Mouse (Mus musculus) lung, embryonic 14.5 days (tissue): ENCODE measurements around the gene Zbtb38. TPM values are rescaled to one million over a fixed set of nuclear protein-coding genes. Genes with fewer than 3 reads are reported as not detected.
A peak's percentile ranks its signal among the peaks of the same experiment; 100 is the strongest.
"Not testable (repeated sequence)": the region's sequence is repeated elsewhere in the genome, so short reads cannot be mapped to it uniquely, and the experiment has no call there.

Experiments
- ATAC-seq: fragments of 200-750 bp; cut with Nextera tagmentation; 2 replicates; pipeline ENCODE4 v1.8.0; 2017; ENCODE audit warnings: mild to moderate bottlenecking, moderate TSS enrichment, moderate library complexity; ENCODE audit not compliant: insufficient read depth
- DNase-seq: peaks from one replicate; pipeline ENCODE4 v3.0.0-alpha.2; 2015
- H3K27ac ChIP-seq: fragments of 300-500 bp; sonication (generic); 2 replicates; pipeline ENCODE4 v1.5.1; 2014; ENCODE audit warnings: low read depth, mild to moderate bottlenecking, moderate library complexity
- H3K27me3 ChIP-seq: fragments of 300-500 bp; sonication (generic); 2 replicates; pipeline ENCODE4 v1.6.1; 2014; ENCODE audit warnings: low read length, control low read depth; ENCODE audit not compliant: insufficient read depth
- H3K36me3 ChIP-seq: fragments of 300-500 bp; sonication (generic); 2 replicates; pipeline ENCODE4 v1.6.1; 2014; ENCODE audit warnings: control low read depth; ENCODE audit not compliant: insufficient read depth
- H3K4me1 ChIP-seq: fragments of 300-500 bp; sonication (generic); 2 replicates; pipeline ENCODE4 v1.6.1; 2014; ENCODE audit warnings: antibody characterized with exemption, control low read depth; ENCODE audit not compliant: insufficient read depth
- H3K4me2 ChIP-seq: fragments of 300-500 bp; sonication (generic); 2 replicates; pipeline ENCODE4 v1.6.1; 2014; ENCODE audit warnings: mild to moderate bottlenecking
- H3K4me3 ChIP-seq: fragments of 300-500 bp; sonication (generic); 2 replicates; pipeline ENCODE4 v1.5.1; 2014; ENCODE audit warnings: low read depth, low read length
- H3K9ac ChIP-seq: fragments of 300-500 bp; sonication (generic); 2 replicates; pipeline ENCODE4 v1.6.1; 2014
- H3K9me3 ChIP-seq: fragments of 300-500 bp; sonication (generic); 2 replicates; pipeline ENCODE4 v1.6.1; 2016; ENCODE audit warnings: low read depth, low read length, control low read depth
- CTCF ChIP-seq: IDR thresholded peaks from 2 replicates; pipeline ENCODE4 v1.5.1; 2016; ENCODE audit warnings: antibody characterized with exemption, low read depth
- WGBS: fragments of 180-500 bp; shearing (Covaris S2); extraction: QIAGEN DNeasy Blood & Tissue Kit; methylation state at CpG from one replicate; pipeline ENCODE4 v1.1.7; 2014; 5-methylcytosine and 5-hydroxymethylcytosine counted together
- polyA plus RNA-seq: library from polyadenylated mRNA; unstranded; fragments of >200 nt; fragmentation: Nextera tagmentation; extraction: Ambion mirVana; gene quantifications from 2 replicates; pipeline ENCODE4 v1.2.1, GENCODE M21; 2014

Zbtb38 gene
- polyA plus RNA-seq, 1 experiment from 2014 or later = 24.5 TPM

GRCm38 (mm10) chr9:96688194-96688875, 64.3 kb downstream of the Zbtb38 start:
- DNase-seq (peak; percentile 77), ATAC-seq (peak; percentile 53)
- Histone ChIP-seq H3K36me3 (peaks cover 41% of the 10 kb centered on the region), H3K27ac (peak overlapping the region; percentile 85), H3K4me3 (no peak overlapping the region), H3K9me3 (no peaks in the 10 kb centered on the region), H3K9ac (no peak overlapping the region), H3K27me3 (no peaks in the 10 kb centered on the region), H3K4me2 (no peak overlapping the region), H3K4me1 (peaks cover 7% of the 10 kb centered on the region; the same call in 1 of the 2 replicates)
- no peak for TF ChIP-seq CTCF
- 34% methylated on average over 21 of the region's 21 CpGs for WGBS

GRCm38 (mm10) chr9:96687591-96688186, 64.9 kb downstream of the Zbtb38 start:
- Histone ChIP-seq H3K9ac (no peak overlapping the region), H3K4me1 (peaks cover 7% of the 10 kb centered on the region; the same call in 1 of the 2 replicates), H3K36me3 (peaks cover 38% of the 10 kb centered on the region), H3K4me2 (no peak overlapping the region), H3K4me3 (no peak overlapping the region), H3K9me3 (no peaks in the 10 kb centered on the region), H3K27ac (0 out of 2 replicates have a peak overlapping the region, but pooled peaks have one; percentile 85), H3K27me3 (no peaks in the 10 kb centered on the region)
- TF ChIP-seq CTCF = no peak
- ATAC-seq (no peak), DNase-seq (peak; percentile 51)
- 61% methylated on average over 20 of the region's 20 CpGs for WGBS

- H3K4me2 ChIP-seq = no peak overlapping the region
- peaks cover 34% of the 10 kb centered on the region for H3K36me3 ChIP-seq
- no peak overlapping the region for H3K9ac ChIP-seq
- H3K27me3 ChIP-seq = no peaks in the 10 kb centered on the region
- no peak for TF ChIP-seq CTCF
- H3K27ac ChIP-seq = no peak overlapping the region
- no peak overlapping the region for H3K4me3 ChIP-seq
- H3K9me3 ChIP-seq = no peaks in the 10 kb centered on the region
- WGBS = 86% methylated on average over 18 of the region's 18 CpGs
- ATAC-seq (no peak), DNase-seq (no peak)
- peaks cover 7% of the 10 kb centered on the region; the same call in 1 of the 2 replicates for H3K4me1 ChIP-seq
Measured at GRCm38 (mm10) chr9:96685600-96686084, 67.0 kb downstream of the Zbtb38 start.

GRCm38 (mm10) chr9:96684866-96685599, 67.6 kb downstream of the Zbtb38 start:
- Histone ChIP-seq H3K4me3 (no peak overlapping the region), H3K9me3 (no peaks in the 10 kb centered on the region), H3K9ac (no peak overlapping the region), H3K27me3 (no peaks in the 10 kb centered on the region), H3K4me2 (no peak overlapping the region), H3K36me3 (peaks cover 34% of the 10 kb centered on the region), H3K27ac (no peak overlapping the region), H3K4me1 (peaks cover 7% of the 10 kb centered on the region; the same call in 1 of the 2 replicates)
- no peak for TF ChIP-seq CTCF
- WGBS = 82% methylated on average over 14 of the region's 14 CpGs
- DNase-seq (no peak), ATAC-seq (no peak)

- 86% methylated on average over 4 of the region's 4 CpGs for WGBS
- TF ChIP-seq CTCF = no peak
- peaks cover 7% of the 10 kb centered on the region; the same call in 1 of the 2 replicates for H3K4me1 ChIP-seq
- no peaks in the 10 kb centered on the region for H3K9me3 ChIP-seq
- H3K27me3 ChIP-seq = no peaks in the 10 kb centered on the region
- no peak overlapping the region for H3K9ac ChIP-seq
- ATAC-seq = no peak
- no peak for DNase-seq
- H3K4me3 ChIP-seq = no peak overlapping the region
- no peak overlapping the region for H3K27ac ChIP-seq
- H3K36me3 ChIP-seq = peaks cover 34% of the 10 kb centered on the region
- H3K4me2 ChIP-seq = no peak overlapping the region
Measured at GRCm38 (mm10) chr9:96684165-96684792, 68.4 kb downstream of the Zbtb38 start.

- Histone ChIP-seq H3K9ac (no peak overlapping the region), H3K27ac (no peak overlapping the region), H3K36me3 (no peaks in the 10 kb centered on the region), H3K27me3 (no peaks in the 10 kb centered on the region), H3K9me3 (no peaks in the 10 kb centered on the region), H3K4me3 (no peak overlapping the region), H3K4me2 (no peak overlapping the region), H3K4me1 (no peaks in the 10 kb centered on the region)
- DNase-seq (no peak), ATAC-seq (no peak)
- no peak for TF ChIP-seq CTCF
- 75% methylated on average over 5 of the region's 5 CpGs for WGBS
Measured at GRCm38 (mm10) chr9:96678611-96679010, 74.0 kb downstream of the Zbtb38 start.

- H3K4me1 ChIP-seq, H3K4me3 ChIP-seq, H3K4me2 ChIP-seq, H3K9ac ChIP-seq, H3K27ac ChIP-seq, H3K27me3 ChIP-seq, H3K9me3 ChIP-seq, H3K36me3 ChIP-seq, ATAC-seq, DNase-seq: not testable (repeated sequence)
- WGBS = 86% methylated on average over 5 of the region's 5 CpGs
Measured at GRCm38 (mm10) chr9:96677711-96678110, 74.9 kb downstream of the Zbtb38 start.
